Mouse (Mus musculus): ENCODE measurements at regions not wholly inside any gene's neighbourhood (a gene's known extent, or its start where the extent isn't known, plus 50 kb on each side); places are given as distances from the start of the nearest gene placed in this dataset.

GRCm38 (mm10) chr19:26249751-26250150, 355.1 kb upstream of the Smarca2 start:
- TF ChIP-seq CTCF (IDR thresholded peaks at IDR 0.05; ENCODE audit: low read depth) (no peak), EP300 (IDR thresholded peaks at IDR 0.05; ENCODE audit: low read depth) (no peak)

All from heart, postnatal 0 days (tissue).